Mouse (Mus musculus) kidney, adult 10 weeks (tissue): ENCODE results near the gene Slc35g1. TPM values are rescaled to one million over a fixed set of nuclear protein-coding genes. Genes with fewer than 3 reads are reported as not detected.

Source experiments
- polyA plus RNA-seq: library from polyadenylated mRNA; stranded (reverse); fragments of 350-450 nt; fragmentation: Illumina TruSeq; extraction: RNeasy Lipid Tissue Mini Kit (QIAGEN cat#74804); gene quantifications from one replicate; pipeline ENCODE4 v1.2.3, GENCODE M21; 2014; ENCODE audit warnings: low read depth, low replicate concordance

Gene Slc35g1
- polyA plus RNA-seq, result 54.3 TPM

DNA sequence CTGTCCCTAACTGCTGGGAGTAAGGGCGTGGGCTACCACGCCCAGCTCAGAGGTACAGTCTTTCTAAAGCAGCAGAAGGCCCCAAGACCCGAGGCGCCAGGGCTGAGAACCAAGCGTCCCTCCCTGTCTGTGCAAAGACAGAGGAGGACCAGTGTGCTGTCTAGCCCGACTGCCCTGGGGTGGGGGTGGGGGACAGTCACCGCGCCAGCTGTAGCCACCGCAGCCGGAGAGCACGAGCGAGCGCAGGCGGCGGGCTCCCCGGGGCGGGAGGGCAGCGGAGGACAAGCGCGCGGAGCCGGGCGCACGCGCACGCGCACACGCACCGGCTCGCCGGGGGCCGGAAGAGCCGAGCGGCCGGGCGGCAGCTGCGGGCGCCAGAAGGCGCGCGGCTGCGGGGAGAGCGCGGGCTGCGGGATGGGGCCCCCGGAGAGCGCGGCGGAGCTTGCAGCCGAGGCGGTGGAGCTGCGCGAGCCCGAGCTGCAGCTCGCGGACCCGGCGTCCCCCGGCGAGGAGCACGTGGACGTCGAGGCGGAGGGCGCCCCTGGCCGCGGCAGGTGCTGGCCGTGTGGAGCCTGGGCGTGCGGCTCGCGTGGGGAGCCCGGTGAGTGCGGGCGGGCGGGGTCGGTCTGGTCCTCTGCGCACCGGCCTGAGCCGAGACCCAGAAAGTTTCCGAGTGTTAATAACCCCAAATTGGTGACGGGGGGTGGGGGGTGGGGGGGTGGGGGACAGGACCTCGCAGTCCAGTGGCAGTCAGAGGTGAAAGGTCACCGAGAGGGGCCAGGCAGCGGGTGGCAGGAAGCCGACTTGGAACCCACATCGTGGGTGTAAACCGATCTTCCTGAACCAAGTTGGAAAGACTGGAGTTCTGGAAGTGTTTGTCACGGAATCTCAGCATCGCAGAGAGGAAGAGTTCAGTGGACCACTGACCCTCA lies at the start of gene Slc35g1:
Gene Slc35g1 (plus strand): TSS at position 280 of the 932 bp plus-strand sequence.

Other genes with a start within 250 kb of the Slc35g1 start
- 45.7 TPM for gene Fra10ac1, start 171.8 kb upstream of the Slc35g1 start, polyA plus RNA-seq
- gene Lgi1, start 131.4 kb upstream of the Slc35g1 start, polyA plus RNA-seq, result 0.32 TPM
- 3.6 TPM for gene Plce1, start 85.1 kb downstream of the Slc35g1 start, polyA plus RNA-seq